Mouse (Mus musculus) midbrain, embryonic 14.5 days (tissue): ENCODE results near the gene Nek5. TPM values are rescaled to one million over a fixed set of nuclear protein-coding genes. Genes with fewer than 3 reads are reported as not detected.
"Not testable (repeated sequence)": the region's sequence is repeated elsewhere in the genome, so short reads cannot be mapped to it uniquely, and the experiment has no call there.

Experiments
- ATAC-seq: fragments of 200-750 bp; cut with Nextera tagmentation; 2 replicates; pipeline ENCODE4 v1.8.0; 2017; ENCODE audit warnings: moderate number of reproducible peaks, moderate library complexity; ENCODE audit not compliant: low FRiP score, low TSS enrichment
- DNase-seq: peaks from one replicate; pipeline ENCODE4 v3.0.0-alpha.2; 2015
- H3K27ac ChIP-seq: fragments of 300-500 bp; sonication (generic); replicated peaks from 2 replicates; pipeline ENCODE4 v1.5.1; 2014; ENCODE audit warnings: mild to moderate bottlenecking, low read depth, low read length, moderate library complexity
- H3K27me3 ChIP-seq: fragments of 300-500 bp; sonication (generic); 2 replicates; pipeline ENCODE4 v1.6.1; 2014; ENCODE audit warnings: low read length, control low read depth, mixed read lengths; ENCODE audit not compliant: control insufficient read depth, insufficient read depth
- H3K36me3 ChIP-seq: fragments of 300-500 bp; sonication (generic); 2 replicates; pipeline ENCODE4 v1.6.1; 2014; ENCODE audit warnings: low read length, control low read depth; ENCODE audit not compliant: control insufficient read depth, insufficient read depth
- H3K4me1 ChIP-seq: fragments of 300-500 bp; sonication (generic); 2 replicates; pipeline ENCODE4 v1.6.1; 2014; ENCODE audit warnings: mild to moderate bottlenecking, antibody characterized with exemption, low read length, control low read depth; ENCODE audit not compliant: control insufficient read depth, insufficient read depth
- H3K4me2 ChIP-seq: fragments of 300-500 bp; sonication (generic); 2 replicates; pipeline ENCODE4 v1.6.1; 2014; ENCODE audit warnings: mild to moderate bottlenecking, low read length, moderate library complexity
- H3K4me3 ChIP-seq: fragments of 300-500 bp; sonication (generic); replicated peaks from 2 replicates; pipeline ENCODE4 v1.5.1; 2014; ENCODE audit warnings: low read depth, low read length
- H3K9ac ChIP-seq: fragments of 300-500 bp; sonication (generic); replicated peaks from 2 replicates; pipeline ENCODE4 v1.6.1; 2014; ENCODE audit warnings: mild to moderate bottlenecking, low read length, moderate library complexity
- H3K9me3 ChIP-seq: fragments of 300-500 bp; sonication (generic); 2 replicates; pipeline ENCODE4 v1.6.1; 2016; ENCODE audit warnings: low read length, control low read depth, mixed read lengths; ENCODE audit not compliant: control insufficient read depth
- WGBS: fragments of 180-500 bp; shearing (Covaris S2); extraction: QIAGEN DNeasy Blood & Tissue Kit; methylation state at CpG from one replicate; pipeline ENCODE4 v1.1.7; 2014; 5-methylcytosine and 5-hydroxymethylcytosine counted together
- polyA plus RNA-seq: library from polyadenylated mRNA; unstranded; fragments of >200 nt; fragmentation: Nextera tagmentation; extraction: Ambion mirVana; gene quantifications from 2 replicates; pipeline ENCODE4 v1.2.1, GENCODE M21; 2014

The Nek5 gene
- polyA plus RNA-seq, 1 experiment from 2014 or later = 0.28 TPM

DNA sequence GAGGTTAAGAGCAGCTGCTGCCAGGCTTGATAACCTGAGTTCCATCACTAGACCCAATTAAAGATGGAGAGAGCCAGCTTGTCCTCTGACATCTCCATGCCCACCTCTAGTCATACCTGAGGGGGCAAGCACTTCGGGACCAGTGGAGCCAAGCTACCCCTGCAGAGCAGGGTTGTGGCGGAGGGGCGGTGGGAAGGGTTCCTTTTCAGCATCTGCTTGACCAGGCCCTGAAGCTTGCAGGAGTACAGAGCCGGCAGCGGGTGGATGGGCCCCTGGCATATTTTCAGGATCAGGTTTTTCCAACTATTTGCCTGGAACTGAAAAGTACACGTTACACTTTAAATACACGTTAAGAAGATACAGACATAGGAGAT, 23.5 kb upstream of the Nek5 start:
- no peaks in the 10 kb centered on the region for H3K9me3 ChIP-seq
- 94% methylated on average over 7 of the region's 7 CpGs for WGBS
- no peak overlapping the region for H3K9ac ChIP-seq
- DNase-seq (no peak), ATAC-seq (no peak)
- H3K36me3 ChIP-seq = peaks cover 11% of the 10 kb centered on the region
- no peaks in the 10 kb centered on the region for H3K4me1 ChIP-seq
- H3K27ac ChIP-seq = no peak overlapping the region
- no peaks in the 10 kb centered on the region for H3K27me3 ChIP-seq
- H3K4me3 ChIP-seq = no peak overlapping the region
- H3K4me2 ChIP-seq = no peak overlapping the region

DNA sequence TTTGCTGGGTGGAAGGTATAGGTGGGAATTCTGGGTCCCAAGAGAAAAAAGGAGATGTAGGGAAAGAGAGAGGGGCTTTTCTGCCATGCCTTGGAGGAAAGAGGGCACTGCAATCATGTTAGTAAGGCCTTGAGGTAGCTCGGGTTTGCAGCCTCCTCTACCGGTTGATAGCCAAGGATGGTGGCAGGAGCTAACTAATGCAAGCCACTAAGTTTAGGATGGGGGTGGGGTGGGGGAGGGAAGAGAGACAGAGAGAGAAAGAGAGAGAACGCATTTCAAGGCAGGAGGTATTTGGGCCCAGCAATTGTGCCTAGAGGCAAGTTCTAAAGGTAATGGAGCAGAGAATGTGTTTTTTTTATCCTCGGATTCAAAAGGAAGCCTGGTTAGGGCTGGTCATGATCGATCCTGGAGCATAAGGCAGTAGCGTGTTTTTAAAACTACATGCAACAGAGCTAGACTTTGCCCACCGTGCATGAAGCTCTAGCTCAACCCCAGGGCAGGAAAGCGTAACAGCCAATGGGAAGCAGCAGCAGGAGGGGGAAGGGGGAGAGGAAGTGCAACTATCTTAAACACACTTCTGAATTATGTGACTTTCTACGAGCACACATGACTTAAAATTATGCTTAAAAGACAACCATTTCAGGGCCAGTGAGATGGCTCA, 23.0 kb upstream of the Nek5 start:
- no peak for ATAC-seq
- no peak overlapping the region for H3K4me2 ChIP-seq
- no peak overlapping the region for H3K27ac ChIP-seq
- H3K4me3 ChIP-seq = no peak overlapping the region
- 85% methylated on average over 9 of the region's 9 CpGs for WGBS
- H3K27me3 ChIP-seq = no peaks in the 10 kb centered on the region
- no peaks in the 10 kb centered on the region for H3K9me3 ChIP-seq
- H3K4me1 ChIP-seq = no peaks in the 10 kb centered on the region
- no peak overlapping the region for H3K9ac ChIP-seq
- DNase-seq = no peak
- peaks cover 14% of the 10 kb centered on the region for H3K36me3 ChIP-seq

DNA sequence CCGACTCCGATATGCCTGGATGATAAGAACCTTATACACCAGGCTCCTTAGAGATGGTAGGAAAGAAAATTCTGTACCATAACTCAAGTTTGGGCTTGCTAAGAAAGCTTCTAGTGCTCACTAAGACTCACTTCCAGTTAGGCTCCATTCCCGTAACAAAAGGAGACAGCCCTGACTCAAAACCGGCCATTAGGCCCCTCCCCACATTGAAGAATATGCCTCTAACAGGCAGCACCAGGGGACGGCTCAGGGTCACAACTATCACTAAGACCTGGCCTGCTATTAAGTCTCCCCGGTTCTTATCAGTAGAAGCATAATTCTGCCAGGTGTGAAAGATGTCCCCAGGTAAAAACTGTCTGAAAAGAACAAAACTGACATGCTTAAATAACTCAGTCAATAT, 21.0 kb upstream of the Nek5 start:
- ATAC-seq (no peak), DNase-seq (no peak)
- no peak overlapping the region for H3K27ac ChIP-seq
- no peaks in the 10 kb centered on the region for H3K27me3 ChIP-seq
- no peak overlapping the region for H3K9ac ChIP-seq
- H3K4me3 ChIP-seq = no peak overlapping the region
- no peak overlapping the region for H3K4me2 ChIP-seq
- peaks cover 19% of the 10 kb centered on the region for H3K36me3 ChIP-seq
- no peaks in the 10 kb centered on the region for H3K4me1 ChIP-seq
- whole genome bisulfite sequencing = 86% methylated on average over 6 of the region's 6 CpGs
- H3K9me3 ChIP-seq = no peaks in the 10 kb centered on the region

DNA sequence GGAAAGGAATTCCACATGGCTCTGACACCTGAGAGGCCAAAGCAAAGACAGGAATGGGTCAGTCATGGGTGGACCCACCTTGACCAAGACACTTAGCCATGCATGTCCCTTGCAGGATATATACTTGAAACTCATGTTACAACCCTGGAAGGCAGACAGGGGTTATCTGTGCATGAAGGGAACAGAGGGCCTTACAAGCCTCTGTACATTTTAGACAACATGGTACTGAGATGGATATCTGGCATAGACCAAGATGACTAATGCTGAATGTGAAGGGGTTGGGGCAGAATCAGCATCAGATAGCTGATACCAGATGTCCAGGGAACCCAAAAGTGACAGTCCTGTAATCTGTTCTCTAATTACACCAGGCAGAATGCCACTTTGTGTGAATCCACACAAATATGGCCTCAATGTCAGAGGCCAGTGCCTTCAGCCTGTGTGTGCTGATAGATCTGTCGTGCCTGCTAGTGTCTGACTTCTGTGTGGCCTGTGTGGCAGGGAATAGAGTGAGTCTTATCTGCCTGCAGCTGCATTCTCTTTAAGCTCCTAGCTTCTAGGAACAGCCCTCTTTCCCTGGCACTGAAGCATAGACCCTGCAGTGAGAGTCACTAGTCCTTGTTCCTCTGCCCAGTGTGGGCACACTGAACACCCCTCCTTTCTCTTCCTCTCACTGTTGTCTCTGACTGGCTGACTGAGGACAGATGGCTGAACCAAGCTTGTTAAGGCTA, 19.1 kb upstream of the Nek5 start:
- peaks cover 17% of the 10 kb centered on the region for H3K36me3 ChIP-seq
- H3K27me3 ChIP-seq = no peaks in the 10 kb centered on the region
- ATAC-seq = no peak
- no peak overlapping the region for H3K27ac ChIP-seq
- no peak for DNase-seq
- no peaks in the 10 kb centered on the region for H3K9me3 ChIP-seq
- no peak overlapping the region for H3K4me3 ChIP-seq
- no peak overlapping the region for H3K9ac ChIP-seq
- no peak overlapping the region for H3K4me2 ChIP-seq
- no peaks in the 10 kb centered on the region for H3K4me1 ChIP-seq
- WGBS = 83% methylated on average over 1 of the region's 1 CpGs

DNA sequence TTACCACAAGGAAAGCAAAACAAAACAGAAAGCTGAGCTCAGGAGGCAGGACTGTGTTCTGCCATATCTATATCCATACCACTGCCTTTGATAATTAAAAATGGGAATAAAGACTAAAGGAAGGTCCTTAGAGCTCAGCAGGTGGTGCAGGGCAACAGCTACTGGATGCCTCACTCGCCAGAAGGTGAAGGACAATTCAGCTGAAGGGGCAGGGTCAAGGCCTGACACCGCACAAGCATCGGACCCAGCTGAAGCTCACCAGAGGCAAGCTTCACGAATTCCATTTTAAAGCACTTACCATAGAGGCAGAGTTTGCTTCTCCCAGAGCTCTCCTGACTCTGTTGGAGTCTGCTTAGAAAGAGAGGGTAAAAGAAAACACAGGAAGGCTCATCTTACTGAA, 17.7 kb upstream of the Nek5 start:
- Histone ChIP-seq H3K4me1 (no peaks in the 10 kb centered on the region), H3K36me3 (peaks cover 11% of the 10 kb centered on the region; the same call in 1 of the 2 replicates), H3K4me3 (no peak overlapping the region), H3K9me3 (no peaks in the 10 kb centered on the region), H3K4me2 (no peak overlapping the region), H3K27ac (no peak overlapping the region), H3K9ac (no peak overlapping the region), H3K27me3 (no peaks in the 10 kb centered on the region)
- DNase-seq (no peak), ATAC-seq (no peak)
- 80% methylated on average over 4 of the region's 4 CpGs for WGBS

DNA sequence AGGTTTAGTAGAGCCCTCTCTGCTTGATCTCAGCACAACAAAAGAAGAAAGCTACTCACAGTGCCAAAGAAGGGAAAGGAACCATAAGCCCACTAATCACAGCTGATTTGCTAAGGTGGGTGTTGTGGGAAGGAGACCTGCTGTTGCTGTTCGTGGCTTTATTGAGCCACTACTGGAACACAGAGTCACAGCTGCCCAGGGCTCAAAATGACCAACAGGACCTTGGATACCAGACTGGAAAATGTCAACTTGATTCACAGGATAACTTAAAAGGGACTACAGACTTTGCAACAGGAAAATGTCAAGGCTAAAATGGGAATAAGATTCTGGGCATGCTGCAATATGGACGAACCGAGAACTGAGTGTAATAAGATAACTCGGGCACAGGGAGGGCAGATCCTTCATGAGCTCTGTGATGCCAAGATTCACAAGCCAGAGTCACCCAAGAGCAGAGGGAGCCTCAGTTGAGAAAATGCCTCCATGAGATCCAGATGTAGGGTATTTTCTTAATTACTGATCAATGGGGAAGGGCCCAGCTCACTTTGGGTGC, 17.1 kb upstream of the Nek5 start:
- no peaks in the 10 kb centered on the region for H3K4me1 ChIP-seq
- no peak overlapping the region for H3K27ac ChIP-seq
- H3K36me3 ChIP-seq = peaks cover 11% of the 10 kb centered on the region; the same call in 1 of the 2 replicates
- no peak overlapping the region for H3K4me3 ChIP-seq
- DNase-seq (no peak), ATAC-seq (no peak)
- H3K9me3 ChIP-seq = no peaks in the 10 kb centered on the region
- H3K27me3 ChIP-seq = no peaks in the 10 kb centered on the region
- no peak overlapping the region for H3K9ac ChIP-seq
- H3K4me2 ChIP-seq = no peak overlapping the region
- 88% methylated on average over 4 of the region's 4 CpGs for WGBS

DNA sequence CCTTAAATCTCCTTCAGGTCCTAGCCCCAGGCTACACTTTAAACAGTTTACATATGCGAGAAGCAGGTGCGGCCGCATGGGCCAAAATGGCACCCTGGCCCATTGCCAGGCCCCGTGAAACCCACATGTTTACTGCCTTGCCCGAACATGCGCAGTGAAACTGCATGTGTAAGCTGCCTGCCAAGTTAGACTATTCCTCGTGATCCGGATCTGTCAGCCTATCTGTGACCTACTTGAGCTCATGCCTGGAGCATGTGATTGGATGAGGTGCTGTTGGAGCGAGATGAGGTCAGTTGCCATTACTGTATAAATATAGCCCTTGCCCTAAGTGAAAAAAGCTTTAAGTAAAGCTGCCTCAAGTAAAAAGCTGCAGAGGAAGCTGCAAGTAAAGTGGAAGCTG, 11.6 kb upstream of the Nek5 start:
- H3K9me3 ChIP-seq, H3K4me3 ChIP-seq, H3K27me3 ChIP-seq, ATAC-seq, H3K9ac ChIP-seq, H3K27ac ChIP-seq, H3K4me1 ChIP-seq, DNase-seq, H3K36me3 ChIP-seq, H3K4me2 ChIP-seq: not testable (repeated sequence)
- 92% methylated on average over 9 of the region's 9 CpGs for WGBS

DNA sequence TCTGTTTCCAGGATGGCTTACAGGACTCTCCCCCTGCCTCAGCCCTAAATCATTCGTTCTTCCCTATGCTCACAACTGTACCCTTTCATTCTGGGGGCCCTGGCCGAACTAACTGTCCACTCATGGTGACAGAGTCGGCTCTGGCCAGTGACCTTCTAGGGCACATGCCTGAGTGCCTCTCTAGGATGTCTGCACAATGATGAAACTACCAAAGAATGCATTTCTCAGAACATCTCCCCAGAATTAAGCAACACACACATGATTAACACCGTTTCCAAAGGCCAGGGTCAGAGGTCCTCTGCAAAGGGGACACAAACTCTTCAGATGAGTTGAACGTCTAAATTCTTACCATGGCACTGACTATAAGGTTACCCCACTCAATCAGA, 9.9 kb upstream of the Nek5 start:
- H3K4me3 ChIP-seq = no peak overlapping the region
- H3K27me3 ChIP-seq = no peaks in the 10 kb centered on the region
- DNase-seq (no peak), ATAC-seq (no peak)
- H3K4me2 ChIP-seq = no peak overlapping the region
- 86% methylated on average over 5 of the region's 5 CpGs for WGBS
- no peaks in the 10 kb centered on the region for H3K4me1 ChIP-seq
- H3K9ac ChIP-seq = no peak overlapping the region
- H3K27ac ChIP-seq = no peak overlapping the region
- no peaks in the 10 kb centered on the region for H3K9me3 ChIP-seq
- 0 out of 2 replicates have a peak, but pooled peaks cover 10% of the 10 kb centered on the region for H3K36me3 ChIP-seq
